Mouse (Mus musculus) kidney, embryonic 14.5 days (tissue): Measurements from ENCODE around the gene Nit1. TPM values are rescaled to one million over a fixed set of nuclear protein-coding genes. Genes with fewer than 3 reads are reported as not detected.
A peak's percentile ranks its signal among the peaks of the same experiment; 100 is the strongest.

ENCODE experiments used
- ATAC-seq: fragments of 200-750 bp; cut with Nextera tagmentation; 2 replicates; pipeline ENCODE4 v1.8.0; 2017; ENCODE audit warnings: moderate number of reproducible peaks, mild to moderate bottlenecking, moderate TSS enrichment, moderate library complexity; ENCODE audit not compliant: low FRiP score, low TSS enrichment
- H3K27ac ChIP-seq: fragments of 300-500 bp; sonication (generic); 2 replicates; pipeline ENCODE4 v1.5.1; 2014; ENCODE audit warnings: low read depth, mild to moderate bottlenecking, low read length, moderate library complexity, mixed read lengths
- H3K27me3 ChIP-seq: fragments of 300-500 bp; sonication (generic); 2 replicates; pipeline ENCODE4 v1.6.1; 2014; ENCODE audit warnings: mild to moderate bottlenecking, low read length; ENCODE audit not compliant: control insufficient read depth, insufficient read depth
- H3K36me3 ChIP-seq: fragments of 300-500 bp; sonication (generic); 2 replicates; pipeline ENCODE4 v1.6.1; 2014; ENCODE audit warnings: low read length, mixed read lengths; ENCODE audit not compliant: control insufficient read depth, insufficient read depth
- H3K4me1 ChIP-seq: fragments of 300-500 bp; sonication (generic); 2 replicates; pipeline ENCODE4 v1.6.1; 2014; ENCODE audit warnings: low read length, mixed read lengths; ENCODE audit not compliant: control insufficient read depth, insufficient read depth
- H3K4me2 ChIP-seq: fragments of 300-500 bp; sonication (generic); replicated peaks from 2 replicates; pipeline ENCODE4 v1.6.1; 2014; ENCODE audit warnings: low read depth, mild to moderate bottlenecking, low read length
- H3K4me3 ChIP-seq: fragments of 300-500 bp; sonication (generic); 2 replicates; pipeline ENCODE4 v1.5.1; 2014; ENCODE audit warnings: mild to moderate bottlenecking, low read length
- H3K9ac ChIP-seq: fragments of 300-500 bp; sonication (generic); 2 replicates; pipeline ENCODE4 v1.6.1; 2014; ENCODE audit warnings: low read depth, mild to moderate bottlenecking, low read length, moderate library complexity
- H3K9me3 ChIP-seq: fragments of 300-500 bp; sonication (generic); 2 replicates; pipeline ENCODE4 v1.6.1; 2016; ENCODE audit warnings: low read length; ENCODE audit not compliant: control insufficient read depth
- WGBS: fragments of 180-500 bp; shearing (Covaris S2); extraction: QIAGEN DNeasy Blood & Tissue Kit; methylation state at CpG from one replicate; pipeline ENCODE4 v1.1.7; 2014; 5-methylcytosine and 5-hydroxymethylcytosine counted together
- polyA plus RNA-seq: library from polyadenylated mRNA; unstranded; fragments of >200 nt; fragmentation: Nextera tagmentation; extraction: Ambion mirVana; gene quantifications from 2 replicates; pipeline ENCODE4 v1.2.1, GENCODE M21; 2014

Gene Nit1
- polyA plus RNA-seq, 1 experiment from 2014 or later: 34.5 TPM

DNA sequence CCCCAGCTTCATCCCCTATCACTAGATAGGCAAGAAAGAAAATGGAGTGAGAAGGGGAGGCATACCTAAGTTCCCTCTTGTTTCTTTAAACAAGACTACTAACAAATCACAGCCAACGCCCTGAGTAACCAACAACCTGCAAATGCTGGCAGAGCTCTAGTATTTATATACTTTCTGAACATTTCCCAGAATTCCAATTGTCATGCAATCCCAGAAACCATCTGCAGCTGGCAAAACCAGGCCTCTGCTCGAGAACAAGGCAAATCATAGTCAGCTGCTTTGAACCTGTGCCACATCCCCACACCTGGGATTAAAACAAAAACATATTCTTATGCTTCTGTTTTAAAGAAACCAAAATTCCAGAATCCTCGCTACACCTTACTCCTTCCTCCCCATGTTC, 52.1 kb downstream of the Nit1 start:
- peaks cover 8% of the 10 kb centered on the region; the same call in 1 of the 2 replicates for H3K4me1 ChIP-seq
- H3K4me2 ChIP-seq: peak overlapping the region; percentile 68
- no peak for ATAC-seq
- H3K27me3 ChIP-seq: no peaks in the 10 kb centered on the region; the same call in 1 of the 2 replicates
- no peak overlapping the region for H3K9ac ChIP-seq
- H3K36me3 ChIP-seq: peaks cover 17% of the 10 kb centered on the region
- H3K9me3 ChIP-seq: no peaks in the 10 kb centered on the region
- WGBS: 85% methylated on average over 3 of the region's 3 CpGs
- no peak overlapping the region for H3K27ac ChIP-seq
- peak overlapping the region; percentile 77 for H3K4me3 ChIP-seq

DNA sequence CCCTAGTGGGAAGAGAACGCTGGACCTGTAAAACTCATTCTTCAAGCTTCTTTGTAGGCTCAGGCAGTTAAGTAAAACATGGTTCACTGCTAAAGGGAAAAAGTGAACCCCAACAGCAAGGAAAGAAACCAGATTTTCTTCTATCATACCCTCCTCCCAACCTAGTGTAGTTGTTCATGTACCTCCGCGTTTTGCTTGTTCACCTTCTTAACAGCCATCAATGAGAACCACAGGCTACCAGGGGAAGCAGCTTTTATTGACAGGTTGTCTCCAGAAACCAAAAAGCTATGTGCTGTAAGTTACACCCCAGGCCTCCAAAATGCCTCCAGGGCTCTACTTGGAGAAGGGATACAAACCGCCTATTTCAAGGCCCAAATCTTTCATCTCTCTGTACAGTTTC, 57.1 kb downstream of the Nit1 start:
- H3K9me3 ChIP-seq: no peaks in the 10 kb centered on the region
- H3K4me2 ChIP-seq: peak overlapping the region; percentile 63; the same call in 1 of the 2 replicates
- H3K9ac ChIP-seq: no peak overlapping the region
- no peaks in the 10 kb centered on the region for H3K27me3 ChIP-seq
- no peak for ATAC-seq
- peaks cover 7% of the 10 kb centered on the region; the same call in 1 of the 2 replicates for H3K4me1 ChIP-seq
- no peak overlapping the region; the same call in 1 of the 2 replicates for H3K4me3 ChIP-seq
- peak overlapping the region; percentile 92 for H3K27ac ChIP-seq
- WGBS: 63% methylated on average over 4 of the region's 4 CpGs
- H3K36me3 ChIP-seq: peaks cover 48% of the 10 kb centered on the region

Other genes starting within 250 kb of the Nit1 start
- 2.9 and 3.8 TPM in 2 replicates for gene Cfap126, start 231.7 kb downstream of the Nit1 start, polyA plus RNA-seq
- gene Sdhc, start 195.0 kb downstream of the Nit1 start, polyA plus RNA-seq: 291 and 322 TPM in 2 replicates
- 0.24 TPM in 1 of 2 replicates, not detected in the other for gene Mpz, start 194.9 kb downstream of the Nit1 start, polyA plus RNA-seq
- 2.1 and 2.6 TPM in 2 replicates for gene Pcp4l1, start 149.4 kb downstream of the Nit1 start, polyA plus RNA-seq
- gene Nr1i3, start 131.7 kb downstream of the Nit1 start, polyA plus RNA-seq: 0.24 and 0.27 TPM in 2 replicates
- gene Tomm40l, start 123.1 kb downstream of the Nit1 start, polyA plus RNA-seq: 31.3 and 36.4 TPM in 2 replicates
- gene Apoa2, start 120.6 kb downstream of the Nit1 start, polyA plus RNA-seq: 3.5 and 5.7 TPM in 2 replicates
- 30.7 and 32.1 TPM in 2 replicates for gene Fcer1g, start 111.3 kb downstream of the Nit1 start, polyA plus RNA-seq
- 4.1 and 6.9 TPM in 2 replicates for gene Adamts4, start 95.2 kb downstream of the Nit1 start, polyA plus RNA-seq
- gene Ndufs2, start 94.3 kb downstream of the Nit1 start, polyA plus RNA-seq: 229 and 293 TPM in 2 replicates
- gene B4galt3, start 75.3 kb downstream of the Nit1 start, polyA plus RNA-seq: 69.9 and 79.2 TPM in 2 replicates
- 43.7 and 58.1 TPM in 2 replicates for gene Ppox, start 64.5 kb downstream of the Nit1 start, polyA plus RNA-seq
- gene Usp21, start 57.7 kb downstream of the Nit1 start, polyA plus RNA-seq: 74.4 and 87.9 TPM in 2 replicates
- 114 and 123 TPM in 2 replicates for gene Ufc1, start 50.6 kb downstream of the Nit1 start, polyA plus RNA-seq
- gene Dedd, start 16.5 kb downstream of the Nit1 start, polyA plus RNA-seq: 38.8 and 47.1 TPM in 2 replicates
- 53.7 and 103 TPM in 2 replicates for gene Pfdn2, start within 50 bp of the Nit1 start, polyA plus RNA-seq
- gene Klhdc9, start 15.2 kb upstream of the Nit1 start, polyA plus RNA-seq: 2.2 and 2.4 TPM in 2 replicates
- 1.0 and 2.6 TPM in 2 replicates for gene Nectin4, start 24.5 kb upstream of the Nit1 start, polyA plus RNA-seq
- 0.69 and 0.81 TPM in 2 replicates for gene Arhgap30, start 43.3 kb upstream of the Nit1 start, polyA plus RNA-seq
- gene Usf1, start 65.7 kb upstream of the Nit1 start, polyA plus RNA-seq: 85.4 and 86.4 TPM in 2 replicates
- gene Tstd1, start 73.2 kb upstream of the Nit1 start, polyA plus RNA-seq: 2.2 and 4.0 TPM in 2 replicates
- 96.4 and 127 TPM in 2 replicates for gene F11r, start 91.9 kb upstream of the Nit1 start, polyA plus RNA-seq
- 10.3 and 14.7 TPM in 2 replicates for gene Alyref2, start 157.8 kb upstream of the Nit1 start, polyA plus RNA-seq
- gene Itln1, start 189.6 kb upstream of the Nit1 start, polyA plus RNA-seq: not detected in 2 replicates
- not detected in 2 replicates for gene Cd244a, start 213.5 kb upstream of the Nit1 start, polyA plus RNA-seq